Mouse (Mus musculus): ENCODE results near the gene Smpd4. TPM values are rescaled to one million over a fixed set of nuclear protein-coding genes. Genes with fewer than 3 reads are reported as not detected.

Smpd4 gene
- polyA plus RNA-seq, 1 experiment from 2014 or later, result 9.0 TPM

DNA sequence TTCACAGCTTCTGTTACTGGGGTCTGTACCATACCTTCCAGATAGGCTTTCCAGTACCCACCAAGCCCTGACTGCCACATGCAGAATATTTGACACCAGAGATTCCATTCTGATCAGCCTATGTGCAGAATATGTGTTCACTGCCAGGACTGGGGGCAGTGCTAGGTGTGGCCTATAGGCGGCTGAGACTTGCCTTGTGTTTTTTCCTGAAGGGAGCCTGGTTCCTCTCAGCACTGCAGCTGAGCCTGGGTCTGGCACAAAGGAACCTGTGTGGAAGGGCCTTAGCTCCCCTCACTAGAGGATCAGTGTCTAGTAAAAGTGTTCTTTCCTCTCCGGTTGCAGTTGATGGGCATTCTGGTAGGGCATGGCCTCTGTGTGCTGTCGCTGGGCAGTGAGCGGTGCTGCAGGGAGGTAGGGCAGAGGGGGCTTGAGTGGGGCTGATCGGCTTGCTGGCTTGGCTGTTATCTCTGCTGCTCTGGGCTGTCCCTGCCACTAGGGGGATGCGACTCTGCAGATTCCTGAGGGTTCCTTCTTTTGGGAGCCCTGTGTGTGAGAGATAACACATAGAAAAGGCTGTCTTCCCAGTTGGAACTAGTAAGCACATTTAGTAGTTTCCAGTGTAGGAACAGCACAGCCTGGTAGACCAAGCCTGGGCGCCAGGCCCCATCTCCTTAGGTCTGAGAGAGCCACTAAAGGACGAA is 14.5 kb downstream of the Smpd4 start:
- peak; percentile 52 for TF ChIP-seq CTCF (IDR thresholded peaks at IDR 0.05; ENCODE audit: low read depth)
- no peak overlapping the region for H3K27ac ChIP-seq (ENCODE audit: low read depth, low read length)
- ATAC-seq, result no peak
- H3K27me3 ChIP-seq (replicated peaks; ENCODE audit: control insufficient read depth, insufficient read depth, low read length), result no peaks in the 10 kb centered on the region
- H3K4me1 ChIP-seq (replicated peaks; ENCODE audit: control insufficient read depth, insufficient read depth, low read length), result no peaks in the 10 kb centered on the region
- 76% methylated on average over 8 of the region's 8 CpGs for WGBS
- no peaks in the 10 kb centered on the region for H3K9me3 ChIP-seq (ENCODE audit: control insufficient read depth)
- H3K4me2 ChIP-seq (replicated peaks; ENCODE audit: low read depth), result no peak overlapping the region
- H3K9ac ChIP-seq (ENCODE audit: low read depth, low read length), result no peak overlapping the region
- H3K36me3 ChIP-seq (ENCODE audit: control insufficient read depth, insufficient read depth), result peaks cover 69% of the 10 kb centered on the region
- H3K4me3 ChIP-seq (ENCODE audit: low read depth, low read length), result no peak overlapping the region

DNA sequence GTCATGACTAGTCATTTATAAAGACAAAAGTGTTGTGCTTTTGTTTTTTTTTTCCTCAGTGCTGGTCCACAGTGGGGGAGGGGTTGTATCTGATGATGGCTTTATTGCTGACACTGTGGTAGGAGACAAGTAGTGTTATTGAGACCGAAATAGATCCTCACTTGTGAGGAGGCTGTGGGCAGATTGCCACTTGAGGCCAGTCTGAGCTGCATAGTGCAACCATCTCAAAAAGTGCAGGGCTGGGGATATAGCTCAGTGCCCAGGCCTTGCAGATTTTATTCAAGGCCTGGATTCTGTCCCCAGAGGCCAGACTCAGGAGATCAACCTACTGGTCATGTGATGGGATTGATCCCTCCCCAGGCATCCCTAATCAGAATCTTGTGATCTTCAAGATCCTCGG is 17.8 kb downstream of the Smpd4 start:
- peaks cover 68% of the 10 kb centered on the region for H3K36me3 ChIP-seq (ENCODE audit: control insufficient read depth, insufficient read depth)

DNA sequence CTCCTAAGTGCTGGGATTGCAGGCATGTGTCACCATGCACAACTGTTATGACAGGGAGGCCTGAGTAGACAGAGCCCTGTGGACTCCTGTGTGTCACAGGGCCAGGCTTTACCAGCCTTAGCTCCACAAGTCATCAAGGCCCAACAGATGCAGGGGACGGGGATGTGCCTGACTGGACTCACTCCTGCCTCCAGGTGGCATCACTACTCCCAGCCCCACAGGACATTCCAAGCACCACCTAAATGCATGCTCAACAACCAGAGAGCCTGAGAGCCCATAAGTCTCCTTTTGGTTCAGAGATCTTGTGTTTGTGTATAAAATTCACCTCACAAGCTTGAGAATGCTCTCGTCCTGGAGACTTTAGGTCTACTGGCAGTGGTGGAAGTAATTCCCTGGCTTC is 18.5 kb downstream of the Smpd4 start:
- Histone ChIP-seq H3K4me3 (ENCODE audit: low read depth, low read length) (no peak overlapping the region), H3K27ac (ENCODE audit: low read depth, low read length) (no peak overlapping the region), H3K9me3 (ENCODE audit: control insufficient read depth) (no peaks in the 10 kb centered on the region), H3K4me2 (replicated peaks; ENCODE audit: low read depth) (no peak overlapping the region), H3K9ac (ENCODE audit: low read depth, low read length) (no peak overlapping the region), H3K4me1 (replicated peaks; ENCODE audit: control insufficient read depth, insufficient read depth, low read length) (no peaks in the 10 kb centered on the region), H3K27me3 (replicated peaks; ENCODE audit: control insufficient read depth, insufficient read depth, low read length) (no peaks in the 10 kb centered on the region), H3K36me3 (ENCODE audit: control insufficient read depth, insufficient read depth) (peaks cover 68% of the 10 kb centered on the region)
- TF ChIP-seq CTCF (IDR thresholded peaks at IDR 0.05; ENCODE audit: low read depth), result peak; percentile 65
- WGBS, result 85% methylated on average over 2 of the region's 2 CpGs
- peak; percentile 31; the same call in 1 of the 2 replicates for ATAC-seq

More for the DNA sequence above, 17.8 kb downstream of the Smpd4 start:
- Histone ChIP-seq H3K4me3 (ENCODE audit: low read depth, low read length) (no peak overlapping the region), H3K9me3 (ENCODE audit: control insufficient read depth) (no peaks in the 10 kb centered on the region), H3K4me2 (replicated peaks; ENCODE audit: low read depth) (no peak overlapping the region), H3K27ac (ENCODE audit: low read depth, low read length) (no peak overlapping the region), H3K27me3 (replicated peaks; ENCODE audit: control insufficient read depth, insufficient read depth, low read length) (no peaks in the 10 kb centered on the region), H3K4me1 (replicated peaks; ENCODE audit: control insufficient read depth, insufficient read depth, low read length) (no peaks in the 10 kb centered on the region), H3K9ac (ENCODE audit: low read depth, low read length) (no peak overlapping the region)
- TF ChIP-seq CTCF (IDR thresholded peaks at IDR 0.05; ENCODE audit: low read depth), result no peak
- no peak for ATAC-seq
- WGBS, result 72% methylated on average over 2 of the region's 2 CpGs

DNA sequence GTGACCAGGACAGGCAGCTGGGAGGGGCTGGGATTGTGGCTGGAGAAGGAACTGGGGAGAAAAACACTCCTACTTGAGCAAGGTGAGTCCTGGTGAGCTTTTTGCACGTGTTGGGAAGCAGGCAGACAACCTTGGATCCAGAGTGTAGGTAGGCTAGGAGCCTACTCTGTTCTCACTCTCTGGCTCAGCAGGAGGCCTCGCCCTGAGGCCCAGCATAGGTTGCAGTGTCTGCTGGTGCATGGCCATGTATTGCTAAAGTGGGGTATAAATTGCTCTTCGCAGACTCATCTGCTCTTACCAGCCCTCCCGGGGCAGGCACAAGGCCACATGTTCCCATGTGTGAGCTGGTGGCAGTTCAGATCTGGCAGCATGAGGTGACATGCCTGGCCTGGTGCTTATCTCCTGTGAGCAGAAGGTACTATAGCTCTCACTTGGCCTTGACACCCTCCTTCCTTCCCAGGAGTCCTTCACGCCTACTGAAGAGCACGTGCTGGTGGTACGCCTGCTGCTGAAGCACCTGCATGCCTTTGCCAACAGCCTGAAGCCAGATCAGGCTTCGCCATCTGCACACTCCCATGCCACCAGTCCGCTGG is 19.0 kb downstream of the Smpd4 start:
- WGBS, result 67% methylated on average over 9 of the region's 9 CpGs
- Histone ChIP-seq H3K4me3 (ENCODE audit: low read depth, low read length) (no peak overlapping the region), H3K9me3 (ENCODE audit: control insufficient read depth) (no peaks in the 10 kb centered on the region)

DNA sequence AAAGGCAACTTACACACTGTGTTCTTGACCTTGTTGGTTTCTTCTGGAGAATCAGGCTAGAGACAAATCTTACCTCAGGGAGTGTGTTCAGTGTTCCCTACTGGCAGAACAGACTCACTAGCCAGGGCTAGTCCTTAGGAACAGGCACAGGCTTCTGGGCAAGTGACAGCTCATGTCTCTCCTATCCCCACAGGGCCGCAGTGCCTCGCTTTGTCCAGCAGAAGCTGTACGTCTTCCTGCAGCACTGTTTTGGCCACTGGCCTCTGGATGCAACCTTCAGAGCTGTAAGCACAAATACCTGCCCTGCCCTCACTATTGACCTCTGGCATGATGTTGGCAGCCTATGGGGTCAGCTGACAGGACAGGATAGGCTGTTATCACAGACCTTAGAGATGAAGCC is 19.9 kb downstream of the Smpd4 start:
- no peak for TF ChIP-seq CTCF (IDR thresholded peaks at IDR 0.05; ENCODE audit: low read depth)
- H3K4me2 ChIP-seq (replicated peaks; ENCODE audit: low read depth), result no peak overlapping the region
- no peak for ATAC-seq
- no peak overlapping the region for H3K9ac ChIP-seq (ENCODE audit: low read depth, low read length)
- H3K4me3 ChIP-seq (ENCODE audit: low read depth, low read length), result no peak overlapping the region
- no peaks in the 10 kb centered on the region for H3K9me3 ChIP-seq (ENCODE audit: control insufficient read depth)
- WGBS, result 95% methylated on average over 3 of the region's 3 CpGs
- peaks cover 66% of the 10 kb centered on the region for H3K36me3 ChIP-seq (ENCODE audit: control insufficient read depth, insufficient read depth)
- no peak overlapping the region for H3K27ac ChIP-seq (ENCODE audit: low read depth, low read length)
- H3K27me3 ChIP-seq (replicated peaks; ENCODE audit: control insufficient read depth, insufficient read depth, low read length), result no peaks in the 10 kb centered on the region
- no peaks in the 10 kb centered on the region for H3K4me1 ChIP-seq (replicated peaks; ENCODE audit: control insufficient read depth, insufficient read depth, low read length)

More for the DNA sequence above, 19.0 kb downstream of the Smpd4 start:
- no peak for TF ChIP-seq CTCF (IDR thresholded peaks at IDR 0.05; ENCODE audit: low read depth)
- Histone ChIP-seq H3K27ac (ENCODE audit: low read depth, low read length) (no peak overlapping the region), H3K4me1 (replicated peaks; ENCODE audit: control insufficient read depth, insufficient read depth, low read length) (no peaks in the 10 kb centered on the region), H3K27me3 (replicated peaks; ENCODE audit: control insufficient read depth, insufficient read depth, low read length) (no peaks in the 10 kb centered on the region), H3K9ac (ENCODE audit: low read depth, low read length) (no peak overlapping the region), H3K36me3 (ENCODE audit: control insufficient read depth, insufficient read depth) (peaks cover 68% of the 10 kb centered on the region), H3K4me2 (replicated peaks; ENCODE audit: low read depth) (no peak overlapping the region)
- peak; percentile 68 for ATAC-seq

DNA sequence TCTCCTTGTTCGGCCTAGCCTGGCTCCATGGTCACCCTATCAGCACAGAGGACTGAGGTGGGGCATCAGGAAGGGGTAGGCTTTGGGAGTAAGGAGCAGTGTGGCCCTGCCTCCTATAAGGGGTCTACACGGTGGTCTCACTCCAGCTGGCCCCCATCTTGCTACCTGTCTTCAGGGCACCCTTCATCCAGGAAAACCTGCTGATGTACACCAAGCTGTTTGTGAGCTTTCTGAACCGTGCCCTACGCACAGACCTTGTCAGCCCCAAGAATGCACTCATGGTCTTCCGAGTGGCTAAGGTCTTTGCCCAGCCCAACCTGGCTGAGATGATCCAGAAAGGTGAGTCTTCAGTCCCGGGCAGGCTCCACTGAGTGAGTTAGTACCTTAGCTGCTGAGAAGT is 20.8 kb downstream of the Smpd4 start:
- 91% methylated on average over 6 of the region's 6 CpGs for WGBS
- no peak overlapping the region for H3K9ac ChIP-seq (ENCODE audit: low read depth, low read length)
- no peak for ATAC-seq
- H3K27ac ChIP-seq (ENCODE audit: low read depth, low read length), result no peak overlapping the region
- H3K4me1 ChIP-seq (replicated peaks; ENCODE audit: control insufficient read depth, insufficient read depth, low read length), result no peaks in the 10 kb centered on the region
- H3K36me3 ChIP-seq (ENCODE audit: control insufficient read depth, insufficient read depth), result peaks cover 62% of the 10 kb centered on the region
- H3K4me3 ChIP-seq (ENCODE audit: low read depth, low read length), result no peak overlapping the region
- no peak for TF ChIP-seq CTCF (IDR thresholded peaks at IDR 0.05; ENCODE audit: low read depth)
- no peaks in the 10 kb centered on the region for H3K9me3 ChIP-seq (ENCODE audit: control insufficient read depth)
- H3K27me3 ChIP-seq (replicated peaks; ENCODE audit: control insufficient read depth, insufficient read depth, low read length), result no peaks in the 10 kb centered on the region
- H3K4me2 ChIP-seq (replicated peaks; ENCODE audit: low read depth), result no peak overlapping the region
